Mouse (Mus musculus): ENCODE measurements at regions not wholly inside any gene's neighbourhood (a gene's known extent, or its start where the extent isn't known, plus 50 kb on each side); places are given as distances from the start of the nearest gene placed in this dataset.

DNA sequence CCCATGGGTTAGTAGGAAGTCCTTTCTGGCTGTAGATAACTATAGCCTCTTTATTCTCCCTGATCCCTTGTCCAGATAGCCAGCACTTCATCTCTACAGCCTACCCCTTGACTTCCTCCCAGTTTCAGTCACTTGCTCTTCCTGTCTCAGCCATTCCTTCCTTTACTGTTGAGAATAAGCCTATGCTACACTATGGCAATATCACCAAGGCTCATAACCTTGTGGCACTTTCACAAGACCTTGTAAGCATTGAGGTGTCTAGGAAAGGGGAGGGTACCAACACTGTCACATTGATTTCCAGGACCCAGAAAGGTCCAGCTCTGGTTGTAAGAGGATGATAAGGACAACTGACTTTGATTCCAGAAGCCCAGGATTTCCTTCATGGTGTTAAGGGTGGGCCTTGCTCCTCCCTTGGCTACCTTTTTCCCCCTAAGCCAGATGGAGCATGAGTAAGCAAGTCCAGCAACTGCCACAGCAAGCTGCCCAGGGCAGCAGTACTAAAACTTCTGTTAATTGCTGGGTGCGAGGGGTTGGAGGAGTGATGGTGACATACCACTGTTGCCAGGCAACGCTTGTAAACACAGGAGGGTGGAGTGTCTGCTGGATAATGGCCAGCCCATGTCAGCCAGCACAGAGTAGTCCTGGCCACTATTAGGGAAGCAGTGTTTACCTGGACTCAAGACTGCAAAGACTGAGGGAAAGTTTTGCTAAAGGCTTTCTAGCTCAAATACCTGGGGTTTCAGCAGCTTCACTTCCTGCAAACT lies 75.7 kb downstream of the Ankrd16 start:
- H3K27ac ChIP-seq (ENCODE audit: insufficient read depth, low read depth, low read length), result no peak overlapping the region
- TF ChIP-seq CTCF (IDR thresholded peaks at IDR 0.05; ENCODE audit: low read depth, low read length), result no peak
- no peak for TF ChIP-seq POLR2A (IDR thresholded peaks at IDR 0.05; ENCODE audit: borderline replicate concordance, low read depth, low read length)
- H3K4me1 ChIP-seq (ENCODE audit: control insufficient read depth, insufficient read depth, low read length), result 0 out of 2 replicates have a peak, but pooled peaks cover 2% of the 10 kb centered on the region
- no peak overlapping the region for H3K4me3 ChIP-seq (ENCODE audit: insufficient read depth, low read length)

GRCm38 (mm10) chr2:11869983-11870382 lies 92.3 kb downstream of the Ankrd16 start:
- H3K4me3 ChIP-seq (ENCODE audit: insufficient read depth, low read length), result no peak overlapping the region
- no peak for TF ChIP-seq CTCF (IDR thresholded peaks at IDR 0.05; ENCODE audit: low read depth, low read length)
- TF ChIP-seq POLR2A (IDR thresholded peaks at IDR 0.05; ENCODE audit: borderline replicate concordance, low read depth, low read length), result no peak
- no peaks in the 10 kb centered on the region for H3K4me1 ChIP-seq (ENCODE audit: control insufficient read depth, insufficient read depth, low read length)
- no peak overlapping the region for H3K27ac ChIP-seq (ENCODE audit: insufficient read depth, low read depth, low read length)

DNA sequence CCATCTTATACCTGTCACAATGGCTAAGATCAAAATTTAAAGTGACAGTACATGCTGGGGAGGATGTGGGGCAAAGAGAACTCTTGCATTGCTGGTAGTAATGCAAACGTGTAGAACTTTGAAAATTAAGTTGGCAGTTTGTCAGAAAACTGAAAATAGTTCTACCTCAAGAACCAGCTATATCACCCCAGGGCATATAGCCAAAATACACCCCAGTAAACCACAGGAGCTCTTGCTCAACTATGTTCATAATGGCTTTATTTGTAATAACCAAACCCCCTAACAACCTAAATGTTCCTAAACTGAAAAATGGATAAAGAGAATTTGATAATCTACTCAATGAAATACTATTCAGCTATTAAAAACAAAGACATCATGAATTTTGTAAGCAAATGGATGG lies 102.3 kb downstream of the Ankrd16 start:
- Histone ChIP-seq H3K27ac (ENCODE audit: insufficient read depth, low read depth, low read length) (no peak overlapping the region), H3K4me1 (ENCODE audit: control insufficient read depth, insufficient read depth, low read length) (no peaks in the 10 kb centered on the region), H3K4me3 (ENCODE audit: insufficient read depth, low read length) (no peak overlapping the region)
- no peak for TF ChIP-seq CTCF (IDR thresholded peaks at IDR 0.05; ENCODE audit: low read depth, low read length)
- no peak for TF ChIP-seq POLR2A (IDR thresholded peaks at IDR 0.05; ENCODE audit: borderline replicate concordance, low read depth, low read length)

DNA sequence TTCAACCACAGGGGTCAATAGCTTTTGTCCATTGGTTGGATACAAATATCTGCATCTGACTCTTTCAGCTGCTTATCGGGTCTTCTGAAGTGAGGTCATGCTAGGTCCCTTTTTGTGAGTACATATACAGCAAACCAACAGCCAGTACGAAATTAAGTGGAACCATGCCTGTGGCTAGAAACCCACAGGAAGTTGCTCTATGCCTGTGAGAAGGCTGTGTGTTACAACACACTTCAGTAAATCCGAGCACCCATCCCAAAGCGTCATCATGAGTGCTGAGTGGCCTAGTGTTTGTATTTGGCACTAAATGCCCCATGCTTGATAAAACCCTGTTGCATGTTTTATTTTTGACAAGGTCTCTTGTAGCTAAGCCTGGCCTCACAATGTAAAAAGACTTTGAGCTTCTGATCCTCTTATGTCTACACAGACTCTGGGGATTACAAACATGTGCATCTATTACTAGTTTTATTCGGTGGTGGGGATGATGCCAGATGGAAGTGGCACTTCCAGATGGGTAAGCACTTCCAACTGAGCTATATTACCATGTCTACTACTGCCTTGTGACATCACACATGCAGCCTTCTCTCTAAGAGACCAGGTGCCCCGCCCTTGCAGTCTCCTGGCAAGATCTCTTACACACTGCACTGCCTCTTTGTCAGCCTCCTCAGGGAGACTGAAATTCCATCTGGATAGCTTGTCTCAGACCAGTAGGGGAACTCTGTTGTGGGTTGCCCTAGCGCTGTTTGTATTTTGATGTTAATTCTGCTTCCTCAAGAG lies 117.3 kb downstream of the Ankrd16 start:
- Histone ChIP-seq H3K4me1 (ENCODE audit: control insufficient read depth, insufficient read depth, low read length) (peaks cover 10% of the 10 kb centered on the region), H3K4me3 (ENCODE audit: insufficient read depth, low read length) (no peak overlapping the region), H3K27ac (ENCODE audit: insufficient read depth, low read depth, low read length) (no peak overlapping the region)
- no peak for TF ChIP-seq CTCF (IDR thresholded peaks at IDR 0.05; ENCODE audit: low read depth, low read length)
- no peak for TF ChIP-seq POLR2A (IDR thresholded peaks at IDR 0.05; ENCODE audit: borderline replicate concordance, low read depth, low read length)

DNA sequence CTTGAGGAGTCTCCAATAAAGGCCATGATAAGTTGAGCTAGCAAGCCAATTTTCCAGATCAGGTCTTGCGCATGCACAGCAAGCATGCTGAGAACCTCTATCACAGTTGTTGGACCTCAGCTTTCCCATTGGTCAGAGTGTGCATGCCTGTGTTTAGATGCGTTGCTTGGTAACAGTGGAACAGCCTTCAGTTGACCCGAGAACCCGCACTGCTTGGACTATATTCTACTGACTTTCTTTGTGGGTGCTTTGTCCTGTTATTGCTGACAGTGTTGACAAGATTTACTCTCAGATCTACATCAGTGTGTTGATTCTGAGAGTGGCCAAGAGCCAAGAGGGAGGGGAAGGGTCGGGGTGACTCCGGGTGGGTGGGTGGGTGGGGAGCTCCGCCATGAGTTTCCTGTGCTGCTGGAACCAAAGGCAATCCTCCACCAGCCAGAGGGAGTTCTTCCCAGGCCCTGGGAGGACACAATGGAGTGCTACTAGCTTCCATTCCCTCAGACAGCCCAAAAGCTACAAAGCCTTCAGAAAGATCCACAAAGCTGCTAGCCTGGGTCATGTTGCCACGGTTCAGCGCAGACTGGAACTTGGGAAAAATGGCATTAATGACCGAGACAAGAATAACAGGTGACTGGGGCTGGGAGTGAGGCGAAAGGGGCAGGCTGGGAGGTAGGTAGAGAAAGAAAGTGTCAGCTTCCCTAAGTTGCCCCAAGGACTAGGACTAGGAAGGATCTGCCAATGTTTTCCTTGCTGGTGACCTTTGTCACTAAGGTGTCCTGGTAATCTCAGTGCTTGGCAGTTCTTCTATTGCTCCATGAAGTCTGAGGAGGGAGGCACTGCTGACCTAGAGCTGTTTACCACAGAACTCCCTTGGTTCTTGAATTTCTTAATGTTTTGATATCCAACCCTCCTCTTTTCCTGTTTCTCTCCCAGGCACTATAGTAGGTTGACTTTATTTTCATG lies 122.3 kb downstream of the Ankrd16 start:
- no peak for TF ChIP-seq CTCF (IDR thresholded peaks at IDR 0.05; ENCODE audit: low read depth, low read length)
- no peak for TF ChIP-seq POLR2A (IDR thresholded peaks at IDR 0.05; ENCODE audit: borderline replicate concordance, low read depth, low read length)
- Histone ChIP-seq H3K27ac (ENCODE audit: insufficient read depth, low read depth, low read length) (no peak overlapping the region), H3K4me3 (ENCODE audit: insufficient read depth, low read length) (no peak overlapping the region), H3K4me1 (ENCODE audit: control insufficient read depth, insufficient read depth, low read length) (peaks cover 3% of the 10 kb centered on the region; the same call in 1 of the 2 replicates)

DNA sequence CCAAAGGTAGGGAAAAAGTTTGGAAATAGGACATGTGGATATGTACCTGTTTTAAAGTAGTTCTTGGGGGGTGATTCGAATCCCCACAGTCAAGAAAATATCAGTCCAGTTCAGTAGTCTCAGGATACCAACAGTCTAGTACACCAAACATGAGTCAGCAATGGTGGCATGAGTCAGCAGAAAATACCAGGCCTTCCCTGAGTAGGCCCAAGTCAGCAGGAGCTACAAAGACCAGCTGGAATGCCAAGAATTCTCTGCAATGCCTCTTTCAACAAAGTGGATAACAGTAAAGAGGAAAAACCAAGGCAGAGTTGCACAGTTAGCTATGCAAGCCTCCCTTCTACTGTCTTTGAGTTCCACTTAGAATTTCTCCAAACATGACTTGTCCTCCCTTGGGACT lies 137.1 kb downstream of the Ankrd16 start:
- Histone ChIP-seq H3K4me3 (ENCODE audit: insufficient read depth, low read length) (no peak overlapping the region), H3K27ac (ENCODE audit: insufficient read depth, low read depth, low read length) (no peak overlapping the region), H3K4me1 (ENCODE audit: control insufficient read depth, insufficient read depth, low read length) (peaks cover 7% of the 10 kb centered on the region)
- no peak for TF ChIP-seq CTCF (IDR thresholded peaks at IDR 0.05; ENCODE audit: low read depth, low read length)
- TF ChIP-seq POLR2A (IDR thresholded peaks at IDR 0.05; ENCODE audit: borderline replicate concordance, low read depth, low read length), result no peak

- H3K4me1 ChIP-seq (ENCODE audit: control insufficient read depth, insufficient read depth, low read length), result peaks cover 7% of the 10 kb centered on the region
- TF ChIP-seq CTCF (IDR thresholded peaks at IDR 0.05; ENCODE audit: low read depth, low read length) (no peak), POLR2A (IDR thresholded peaks at IDR 0.05; ENCODE audit: borderline replicate concordance, low read depth, low read length) (no peak)
- no peak overlapping the region for H3K4me3 ChIP-seq (ENCODE audit: insufficient read depth, low read length)
- H3K27ac ChIP-seq (ENCODE audit: insufficient read depth, low read depth, low read length), result no peak overlapping the region
Measured at GRCm38 (mm10) chr2:11917373-11917772, 139.7 kb downstream of the Ankrd16 start.

DNA sequence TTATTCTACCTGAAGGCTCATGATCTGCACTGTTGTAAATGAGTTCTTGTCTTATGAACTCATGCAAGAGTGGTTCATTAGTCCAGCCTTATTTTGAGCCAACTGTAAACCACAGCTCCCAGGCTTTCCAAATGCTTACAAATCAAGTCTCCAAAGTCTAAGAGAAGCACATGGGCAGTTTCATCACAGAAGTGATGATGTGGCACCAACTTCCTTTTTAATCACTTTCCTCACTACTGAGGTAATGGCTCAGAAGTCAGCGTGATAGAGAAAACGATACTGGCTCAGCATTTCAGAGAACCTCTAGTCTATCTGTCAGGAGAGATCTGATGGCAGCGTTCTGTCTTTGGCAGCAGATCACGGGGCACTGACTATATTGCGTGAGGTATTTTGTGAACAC lies 140.4 kb downstream of the Ankrd16 start:
- no peak overlapping the region for H3K27ac ChIP-seq (ENCODE audit: insufficient read depth, low read depth, low read length)
- TF ChIP-seq CTCF (IDR thresholded peaks at IDR 0.05; ENCODE audit: low read depth, low read length) (no peak), POLR2A (IDR thresholded peaks at IDR 0.05; ENCODE audit: borderline replicate concordance, low read depth, low read length) (no peak)
- peaks cover 7% of the 10 kb centered on the region for H3K4me1 ChIP-seq (ENCODE audit: control insufficient read depth, insufficient read depth, low read length)
- no peak overlapping the region; the same call in 1 of the 2 replicates for H3K4me3 ChIP-seq (ENCODE audit: insufficient read depth, low read length)

GRCm38 (mm10) chr2:11960777-11961176 lies 183.1 kb downstream of the Ankrd16 start:
- H3K27ac ChIP-seq (ENCODE audit: insufficient read depth, low read depth, low read length), result no peak overlapping the region

More at GRCm38 (mm10) chr2:11960777-11961176, 183.1 kb downstream of the Ankrd16 start:
- no peaks in the 10 kb centered on the region for H3K4me1 ChIP-seq (ENCODE audit: control insufficient read depth, insufficient read depth, low read length)
- H3K4me3 ChIP-seq (ENCODE audit: insufficient read depth, low read length), result no peak overlapping the region
- TF ChIP-seq POLR2A (IDR thresholded peaks at IDR 0.05; ENCODE audit: borderline replicate concordance, low read depth, low read length), result no peak
- no peak for TF ChIP-seq CTCF (IDR thresholded peaks at IDR 0.05; ENCODE audit: low read depth, low read length)
